Mouse (Mus musculus) cortical plate, adult 2 months (tissue): ENCODE data around the gene Idh1.

Experiments used
- CTCF ChIP-seq: fragments of 200-500 bp; IDR thresholded peaks from 2 replicates; pipeline ENCODE4 v1.5.1; 2011; ENCODE audit warnings: mild to moderate bottlenecking, control low read depth, low read length; ENCODE audit not compliant: insufficient read depth; ENCODE audit errors: extremely low read depth
- POLR2A ChIP-seq: fragments of 200-500 bp; IDR thresholded peaks from 2 replicates; pipeline ENCODE4 v1.6.1; 2011; ENCODE audit warnings: mild to moderate bottlenecking, low read length, control low read depth; ENCODE audit not compliant: insufficient read depth; ENCODE audit errors: extremely low read depth

- TF ChIP-seq CTCF (no peak), POLR2A (no peak)
These were observed 16.8 kb downstream of the Idh1 start for GRCm38 (mm10) chr1:65169536-65169935.
